Mouse (Mus musculus) spleen, adult 2 months (tissue): Measurements from ENCODE around the gene Vamp3. TPM values are rescaled to one million over a fixed set of nuclear protein-coding genes. Genes with fewer than 3 reads are reported as not detected.

Source experiments
- DNase-seq, 2 experiments: peaks; one replicate each; pipeline versions ENCODE4 v3.0.0 to v3.0.0-alpha.2; 2012 to 2021; ENCODE audit warnings: low spot score in 2 of 2, low read depth in 1 of 2
- H3K27ac ChIP-seq: fragments of 200-500 bp; 2 replicates; pipeline ENCODE4 v1.5.1; 2012; ENCODE audit warnings: low read length, inconsistent platforms; ENCODE audit not compliant: insufficient read depth
- H3K27me3 ChIP-seq: fragments of 200-500 bp; 2 replicates; pipeline ENCODE4 v1.6.1; 2012; ENCODE audit warnings: mild to moderate bottlenecking, moderate library complexity, low read length, inconsistent platforms; ENCODE audit not compliant: control insufficient read depth, insufficient read depth
- H3K36me3 ChIP-seq: fragments of 200-500 bp; 2 replicates; pipeline ENCODE4 v1.6.1; 2012; ENCODE audit warnings: mild to moderate bottlenecking, low read length, inconsistent platforms; ENCODE audit not compliant: control insufficient read depth, insufficient read depth
- H3K4me1 ChIP-seq: fragments of 200-500 bp; 2 replicates; pipeline ENCODE4 v1.6.1; 2011; ENCODE audit warnings: inconsistent platforms; ENCODE audit not compliant: control insufficient read depth, insufficient read depth, insufficient read length
- H3K4me3 ChIP-seq: fragments of 200-500 bp; 2 replicates; pipeline ENCODE4 v1.5.1; 2011; ENCODE audit warnings: mild to moderate bottlenecking, inconsistent platforms; ENCODE audit not compliant: insufficient read depth, insufficient read length; ENCODE audit errors: extremely low read depth
- CTCF ChIP-seq: fragments of 200-500 bp; IDR thresholded peaks from 2 replicates; pipeline ENCODE4 v1.5.1; 2011; ENCODE audit warnings: mild to moderate bottlenecking, inconsistent platforms; ENCODE audit not compliant: insufficient read depth, insufficient read length, insufficient replicate concordance; ENCODE audit errors: extremely low read depth
- POLR2A ChIP-seq: fragments of 200-500 bp; IDR thresholded peaks from 2 replicates; pipeline ENCODE4 v1.6.1; 2011; ENCODE audit warnings: low read depth, low read length, inconsistent platforms
- WGBS: fragments of 180-500 bp; shearing (Covaris S2); methylation state at CpG from one replicate; pipeline ENCODE4 v1.1.7; 2018; 5-methylcytosine and 5-hydroxymethylcytosine counted together
- polyA plus RNA-seq: library from polyadenylated mRNA; depleted of rRNA; stranded (reverse); fragments of >200 nt; gene quantifications from 2 replicates; pipeline ENCODE4 v1.2.3, GENCODE M21; 2012

The Vamp3 gene
- polyA plus RNA-seq, 1 experiment = 16.7 TPM

- 90% methylated on average over 18 of the region's 18 CpGs for WGBS
- H3K36me3 ChIP-seq = no peaks in the 10 kb centered on the region
- no peaks in the 10 kb centered on the region for H3K4me1 ChIP-seq
- no peak overlapping the region for H3K27ac ChIP-seq
- DNase-seq = no peak
- no peak for TF ChIP-seq CTCF
- no peak for TF ChIP-seq POLR2A
- no peaks in the 10 kb centered on the region for H3K27me3 ChIP-seq
- H3K4me3 ChIP-seq = no peak overlapping the region
Measured at GRCm38 (mm10) chr4:151096334-151097103, 38.8 kb upstream of the Vamp3 start.

DNA sequence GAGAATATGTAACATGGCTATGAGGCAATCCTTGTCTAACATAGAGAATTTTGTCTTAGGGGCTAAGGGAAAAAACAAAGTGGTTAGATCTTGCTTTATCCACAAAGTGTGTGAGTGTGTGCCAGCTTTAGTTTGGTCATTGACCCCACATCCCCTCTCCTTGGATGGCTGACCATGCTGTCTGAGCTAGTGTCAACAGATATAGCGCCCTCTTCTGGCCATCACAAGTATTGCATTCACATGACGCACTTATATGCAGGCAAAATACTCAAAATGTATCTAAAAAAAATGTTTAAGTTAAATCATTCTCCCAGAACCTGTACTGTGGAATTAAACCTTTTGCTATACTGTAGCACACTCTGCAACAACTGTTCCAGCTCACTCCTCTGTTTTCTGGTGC is 37.4 kb upstream of the Vamp3 start:
- Histone ChIP-seq H3K4me1 (no peaks in the 10 kb centered on the region), H3K27me3 (no peaks in the 10 kb centered on the region), H3K36me3 (no peaks in the 10 kb centered on the region), H3K4me3 (no peak overlapping the region), H3K27ac (no peak overlapping the region)
- TF ChIP-seq CTCF (peak; percentile 7; the same call in 1 of the 2 replicates), POLR2A (no peak)
- 45% methylated on average over 2 of the region's 2 CpGs for WGBS
- DNase-seq = no peak

- Histone ChIP-seq H3K4me1 (no peaks in the 10 kb centered on the region), H3K36me3 (no peaks in the 10 kb centered on the region), H3K4me3 (no peak within 1 kb of the TSS), H3K27me3 (no peaks in the 10 kb centered on the region), H3K27ac (no peak within 1 kb of the TSS)
- DNase-seq = no peak
- TF ChIP-seq POLR2A (no peak), CTCF (no peak)
- WGBS = 81% methylated on average over 7 of the region's 7 CpGs
Measured at GRCm38 (mm10) chr4:151089270-151089669, 31.5 kb upstream of the Vamp3 start, which contains the start of gene Gm13090. TSS of gene Gm13090 (plus strand) at chr4:151089570.

- WGBS = 92% methylated on average over 14 of the region's 14 CpGs
- H3K36me3 ChIP-seq = no peaks in the 10 kb centered on the region
- TF ChIP-seq POLR2A = no peak
- no peak for TF ChIP-seq CTCF
- no peaks in the 10 kb centered on the region for H3K27me3 ChIP-seq
- no peak overlapping the region for H3K4me3 ChIP-seq
- DNase-seq = no peak
- no peaks in the 10 kb centered on the region for H3K4me1 ChIP-seq
- H3K27ac ChIP-seq = no peak overlapping the region
Measured at GRCm38 (mm10) chr4:151088819-151089218, 31.1 kb upstream of the Vamp3 start.

- H3K27me3 ChIP-seq = no peaks in the 10 kb centered on the region
- TF ChIP-seq CTCF (no peak), POLR2A (no peak)
- H3K27ac ChIP-seq = no peak overlapping the region
- H3K4me1 ChIP-seq = no peaks in the 10 kb centered on the region
- no peaks in the 10 kb centered on the region for H3K36me3 ChIP-seq
- DNase-seq = no peak
- no peak overlapping the region for H3K4me3 ChIP-seq
- 83% methylated on average over 1 of the region's 1 CpGs for WGBS
Measured at GRCm38 (mm10) chr4:151087358-151087757, 29.6 kb upstream of the Vamp3 start.

- DNase-seq = no peak
Measured at GRCm38 (mm10) chr4:151083027-151083426, 25.3 kb upstream of the Vamp3 start.

GRCm38 (mm10) chr4:151081977-151082376 is 24.2 kb upstream of the Vamp3 start:
- Histone ChIP-seq H3K27ac (no peak overlapping the region), H3K27me3 (no peaks in the 10 kb centered on the region), H3K4me3 (no peak overlapping the region), H3K36me3 (no peaks in the 10 kb centered on the region), H3K4me1 (no peaks in the 10 kb centered on the region)
- WGBS = 91% methylated on average over 13 of the region's 13 CpGs
- TF ChIP-seq POLR2A = no peak
- DNase-seq = no peak

More at GRCm38 (mm10) chr4:151083027-151083426, 25.3 kb upstream of the Vamp3 start:
- Histone ChIP-seq H3K4me3 (no peak overlapping the region), H3K27me3 (no peaks in the 10 kb centered on the region), H3K36me3 (no peaks in the 10 kb centered on the region), H3K4me1 (no peaks in the 10 kb centered on the region), H3K27ac (no peak overlapping the region)
- TF ChIP-seq CTCF (no peak), POLR2A (no peak)
- 88% methylated on average over 5 of the region's 5 CpGs for WGBS
